Mouse (Mus musculus): ENCODE data around the gene Smg9. TPM values are rescaled to one million over a fixed set of nuclear protein-coding genes. Genes with fewer than 3 reads are reported as not detected.

Gene Smg9
- total RNA-seq, 2 experiments from 2014 or later, result 9.4 to 10.2 TPM

DNA sequence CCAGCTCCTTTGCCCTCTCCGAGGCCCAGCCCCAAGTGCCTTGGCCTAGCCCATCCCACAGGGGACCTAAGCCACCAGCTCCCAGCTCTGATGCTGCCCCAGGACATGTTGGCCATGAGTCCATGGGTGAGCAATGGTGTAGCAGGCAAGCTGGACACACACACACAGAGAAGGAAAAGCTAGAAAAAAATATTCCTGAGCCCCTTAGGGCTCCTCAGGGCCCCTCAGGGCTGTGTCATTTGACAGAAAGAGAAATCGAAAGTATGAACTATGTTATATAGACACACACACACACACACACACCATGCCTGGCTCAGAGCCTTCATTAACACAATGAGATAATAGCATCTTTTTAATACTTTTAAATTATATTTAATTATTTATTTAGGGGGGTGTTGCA is 19.0 kb upstream of the Smg9 start:
- DNase-seq, result no peak
- no peak for TF ChIP-seq CTCF (IDR thresholded peaks at IDR 0.05)
- no peak overlapping the region for H3K27ac ChIP-seq
- no peak overlapping the region for H3K4me3 ChIP-seq
- intact Hi-C loops (cut with DNase I), result no loop called here

DNA sequence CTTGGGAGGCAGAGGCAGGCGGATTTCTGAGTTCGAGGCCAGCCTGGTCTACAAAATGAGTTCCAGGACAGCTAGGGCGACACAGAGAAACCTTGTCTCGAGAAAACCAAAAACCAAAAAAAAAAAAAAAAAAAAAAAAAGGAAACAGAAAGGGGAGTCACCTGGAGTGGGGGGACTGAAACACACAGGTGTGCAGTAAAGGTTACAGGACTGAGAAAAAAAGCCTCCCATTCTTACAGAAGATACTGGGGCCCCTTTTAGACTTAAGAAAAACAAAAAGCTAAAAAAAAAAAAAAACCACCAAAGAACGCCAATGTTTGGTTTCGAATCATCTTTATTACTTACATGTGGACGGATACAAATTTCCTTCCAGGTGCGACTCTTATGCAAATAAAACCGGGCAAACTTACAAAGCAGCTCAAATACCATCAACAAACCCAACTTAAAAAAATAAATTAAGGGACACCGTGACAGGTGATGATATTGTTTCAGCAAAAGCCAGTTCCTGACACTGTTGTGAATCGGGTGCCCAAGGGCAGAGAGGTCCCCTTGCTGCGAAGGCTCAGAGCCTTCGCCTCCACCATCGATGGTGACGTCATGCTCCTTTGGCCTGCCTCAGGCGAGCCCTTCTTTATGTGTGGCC is 16.6 kb upstream of the Smg9 start:
- DNase-seq, result no peak
- Histone ChIP-seq H3K27ac (no peak overlapping the region), H3K4me3 (no peak overlapping the region)
- TF ChIP-seq CTCF (IDR thresholded peaks at IDR 0.05), result no peak
- intact Hi-C loops (cut with DNase I), result no loop called here

DNA sequence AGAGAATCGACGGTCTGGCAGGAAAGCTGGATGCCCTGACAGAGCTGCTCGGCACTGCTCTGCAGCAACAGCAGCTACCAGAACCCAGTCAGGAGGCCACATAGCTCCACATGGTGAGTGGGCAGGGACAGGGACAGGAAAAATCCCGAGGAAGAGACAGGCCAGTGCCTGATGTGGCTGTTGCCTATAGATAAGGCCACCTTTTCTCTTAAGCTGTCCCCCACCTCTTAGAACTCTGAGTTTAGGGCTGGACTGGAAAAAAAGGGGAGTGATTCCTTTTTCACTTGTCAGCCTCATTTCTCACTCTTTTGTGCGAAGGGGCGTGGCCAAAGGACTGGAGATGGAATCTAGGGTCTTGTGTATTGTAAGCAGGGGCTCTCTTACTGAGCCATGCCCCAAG is 15.3 kb upstream of the Smg9 start:
- no peak for TF ChIP-seq CTCF (IDR thresholded peaks at IDR 0.05)
- no peak for DNase-seq
- intact Hi-C loops (cut with DNase I), result loop anchor here (2.0 kb wide), 1 partner anchor 19 kb away; no protein-coding TSS in a partner anchor
- no peak overlapping the region for H3K27ac ChIP-seq
- H3K4me3 ChIP-seq, result no peak overlapping the region

DNA sequence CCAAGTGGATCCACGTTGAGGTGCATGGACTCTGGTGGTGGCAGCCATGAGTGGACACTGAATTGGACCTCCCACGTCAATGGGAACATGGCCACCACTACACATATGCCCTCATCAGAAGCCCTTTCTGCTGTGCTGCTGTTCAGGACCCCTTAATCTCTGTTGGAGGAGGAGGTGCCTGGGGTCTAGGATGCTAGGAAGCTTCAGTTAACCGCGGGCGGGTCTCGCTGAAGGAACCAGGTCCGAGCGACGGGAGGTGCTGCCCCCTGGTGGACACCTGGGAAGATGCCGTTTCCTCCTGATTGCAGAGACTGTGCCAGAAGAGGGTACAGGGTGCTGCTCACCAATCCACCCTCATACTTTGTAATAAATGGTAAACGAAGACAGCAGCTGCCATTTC is 14.6 kb upstream of the Smg9 start:
- H3K27ac ChIP-seq, result no peak overlapping the region
- DNase-seq, result peak; percentile 69
- peak; percentile 97; the same call in 1 of the 2 replicates for TF ChIP-seq CTCF (IDR thresholded peaks at IDR 0.05)
- intact Hi-C loops (cut with DNase I), result loop anchor here (2.0 kb wide), 1 partner anchor 20 kb away; no protein-coding TSS in a partner anchor
- no peak overlapping the region for H3K4me3 ChIP-seq

DNA sequence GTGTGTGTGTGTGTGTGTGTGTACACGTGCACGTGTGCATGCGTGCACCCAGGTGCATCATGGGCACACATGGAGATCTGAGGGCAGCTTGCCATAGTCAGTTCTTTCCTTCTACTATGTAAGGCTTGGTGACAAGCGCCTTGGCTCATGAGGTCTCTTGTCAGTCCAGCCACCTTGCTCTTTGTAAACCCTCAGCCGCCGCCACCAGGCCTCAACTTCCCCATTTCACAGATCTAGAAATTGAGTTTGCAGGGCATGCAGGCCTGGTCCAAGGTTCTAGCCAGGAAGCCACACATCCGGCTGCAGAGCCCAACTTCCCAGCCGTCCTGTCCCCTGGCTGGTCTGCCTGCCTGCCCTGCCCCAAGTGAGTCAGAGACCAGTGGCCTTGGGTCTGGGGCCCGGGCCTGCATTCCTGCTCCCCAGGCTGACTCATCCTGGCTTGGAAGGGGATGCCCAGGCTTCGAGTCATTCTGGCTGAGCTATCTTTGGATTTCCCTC is 12.3 kb upstream of the Smg9 start:
- H3K27ac ChIP-seq, result peak overlapping the region; percentile 67
- DNase-seq, result peak; percentile 71
- intact Hi-C loops (cut with DNase I), result no loop called here

DNA sequence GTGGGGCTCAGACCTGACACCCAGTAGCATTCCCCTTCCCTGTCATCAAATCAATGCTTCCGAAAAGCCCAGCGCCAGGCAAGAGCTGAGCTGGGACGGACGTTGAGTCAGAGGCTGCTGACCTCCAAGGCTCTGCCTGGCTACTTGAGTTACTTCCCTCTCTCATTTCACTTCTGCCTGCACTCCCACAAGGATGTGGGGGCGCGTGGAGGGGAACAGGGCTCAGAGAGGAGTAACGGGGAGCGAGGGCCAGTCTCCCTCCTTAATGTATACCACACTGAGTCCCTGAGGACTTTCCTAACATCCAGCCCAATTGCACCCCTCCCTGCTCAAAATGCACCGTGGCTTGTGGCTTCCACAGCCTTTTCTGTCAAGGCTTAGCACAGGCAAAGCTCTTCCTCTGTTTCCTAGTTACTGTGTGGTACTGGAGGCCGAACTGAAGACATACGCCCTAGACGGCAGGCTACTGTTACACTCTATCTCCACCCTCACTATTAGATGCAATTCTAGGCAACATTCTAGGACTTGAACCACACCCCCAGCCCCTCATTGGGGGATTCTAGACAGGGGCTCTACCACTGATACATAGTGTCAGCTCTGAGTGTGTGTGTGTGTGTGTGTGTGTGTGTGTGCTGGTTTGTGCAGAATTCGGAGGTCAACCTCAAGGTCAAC is 9.8 kb upstream of the Smg9 start:
- peak; percentile 31 for DNase-seq
- intact Hi-C loops (cut with DNase I), result no loop called here
- no peak for TF ChIP-seq CTCF (IDR thresholded peaks at IDR 0.05)
- peak overlapping the region; percentile 80 for H3K27ac ChIP-seq
- no peak overlapping the region for H3K4me3 ChIP-seq

More for the DNA sequence above, 12.3 kb upstream of the Smg9 start:
- TF ChIP-seq CTCF (IDR thresholded peaks at IDR 0.05), result no peak
- no peak overlapping the region for H3K4me3 ChIP-seq

DNA sequence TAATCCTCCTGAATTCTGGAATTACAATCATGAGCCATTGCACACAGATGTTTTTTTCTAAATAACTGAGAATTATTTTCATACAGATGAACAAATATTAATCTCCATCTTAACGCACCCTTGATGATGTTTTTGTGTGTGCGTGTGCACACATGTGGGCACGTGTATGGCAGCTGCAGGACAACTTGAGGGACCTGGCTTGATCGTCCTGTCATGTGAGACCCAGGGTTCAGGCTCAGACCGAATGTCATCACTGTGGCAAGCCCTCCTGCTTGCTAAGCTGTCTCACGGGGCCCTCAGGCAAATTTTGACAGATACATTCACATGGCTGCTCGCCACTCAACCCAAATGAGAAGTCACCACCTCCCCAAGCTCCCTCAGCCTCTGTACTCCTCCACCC is 8.9 kb upstream of the Smg9 start:
- no peak for DNase-seq
- peak overlapping the region; percentile 80 for H3K27ac ChIP-seq
- intact Hi-C loops (cut with DNase I), result no loop called here
- no peak overlapping the region for H3K4me3 ChIP-seq
- TF ChIP-seq CTCF (IDR thresholded peaks at IDR 0.05), result no peak

DNA sequence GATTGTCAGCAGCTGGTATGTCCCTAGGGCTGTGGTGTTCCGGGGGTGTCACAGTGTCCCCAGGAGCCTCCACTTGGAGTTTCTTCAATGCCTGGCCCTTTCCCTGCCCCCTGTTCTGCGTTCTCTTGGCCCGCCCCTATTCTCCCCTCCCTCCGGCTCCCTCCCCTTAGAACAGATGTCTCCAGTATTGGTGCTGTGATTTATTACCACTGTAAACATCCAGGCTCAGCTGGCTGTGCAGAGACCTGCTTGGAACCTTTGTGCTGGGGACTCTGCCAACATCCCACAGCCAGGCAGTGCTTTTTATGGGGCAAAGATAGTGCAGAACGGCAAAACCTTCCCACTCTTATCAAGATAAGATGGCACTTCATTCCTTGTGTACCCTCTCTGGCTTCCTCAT is 8.3 kb upstream of the Smg9 start:
- no peak for TF ChIP-seq CTCF (IDR thresholded peaks at IDR 0.05)
- Histone ChIP-seq H3K4me3 (peak overlapping the region; percentile 52), H3K27ac (peak overlapping the region; percentile 80)
- DNase-seq, result peak; percentile 63
- intact Hi-C loops (cut with DNase I), result no loop called here

DNA sequence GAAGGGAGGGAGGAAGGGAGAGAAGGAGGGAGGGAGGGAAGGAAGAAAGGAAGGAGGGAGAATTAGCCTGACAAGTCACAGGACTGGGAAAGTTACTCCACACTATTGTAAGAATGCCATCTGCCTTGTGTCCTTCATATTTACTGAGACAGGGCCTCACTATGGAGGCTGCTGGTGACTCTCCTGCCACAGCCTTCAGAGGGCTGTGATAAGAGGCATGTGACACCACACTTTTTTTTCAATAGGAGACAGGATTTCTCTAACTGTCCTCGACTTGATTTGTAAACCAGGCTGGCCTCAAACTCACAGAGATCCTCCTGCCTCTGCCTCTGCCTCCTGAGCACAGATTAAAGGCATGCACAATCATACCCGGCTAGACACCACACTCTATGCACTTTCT is 7.7 kb upstream of the Smg9 start:
- TF ChIP-seq CTCF (IDR thresholded peaks at IDR 0.05), result no peak
- intact Hi-C loops (cut with DNase I), result no loop called here
- no peak for DNase-seq
- no peak overlapping the region for H3K4me3 ChIP-seq
- peak overlapping the region; percentile 80; the same call in 1 of the 2 replicates for H3K27ac ChIP-seq

DNA sequence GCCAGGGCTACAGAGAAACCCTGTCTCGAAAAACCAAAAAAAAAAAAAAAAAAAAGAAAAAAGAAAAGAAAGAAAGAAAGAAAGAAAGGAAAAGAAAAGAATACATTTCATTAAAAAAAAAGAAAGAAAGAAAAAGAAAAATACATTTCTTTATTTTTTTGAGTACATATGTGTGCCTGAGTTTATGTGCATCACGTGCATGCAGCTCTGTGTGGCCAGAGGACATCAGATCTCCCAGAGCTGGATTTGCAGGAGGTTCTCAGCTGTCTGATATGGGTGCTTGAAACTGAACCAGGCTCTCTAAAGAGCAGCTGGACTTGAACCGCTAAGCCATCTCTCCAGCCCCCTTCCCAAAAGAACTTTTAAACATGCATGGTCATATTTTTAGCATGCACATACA is 5.4 kb upstream of the Smg9 start:
- TF ChIP-seq CTCF (IDR thresholded peaks at IDR 0.05), result no peak
- DNase-seq, result no peak
- intact Hi-C loops (cut with DNase I), result no loop called here
- H3K27ac ChIP-seq, result no peak overlapping the region
- no peak overlapping the region for H3K4me3 ChIP-seq

DNA sequence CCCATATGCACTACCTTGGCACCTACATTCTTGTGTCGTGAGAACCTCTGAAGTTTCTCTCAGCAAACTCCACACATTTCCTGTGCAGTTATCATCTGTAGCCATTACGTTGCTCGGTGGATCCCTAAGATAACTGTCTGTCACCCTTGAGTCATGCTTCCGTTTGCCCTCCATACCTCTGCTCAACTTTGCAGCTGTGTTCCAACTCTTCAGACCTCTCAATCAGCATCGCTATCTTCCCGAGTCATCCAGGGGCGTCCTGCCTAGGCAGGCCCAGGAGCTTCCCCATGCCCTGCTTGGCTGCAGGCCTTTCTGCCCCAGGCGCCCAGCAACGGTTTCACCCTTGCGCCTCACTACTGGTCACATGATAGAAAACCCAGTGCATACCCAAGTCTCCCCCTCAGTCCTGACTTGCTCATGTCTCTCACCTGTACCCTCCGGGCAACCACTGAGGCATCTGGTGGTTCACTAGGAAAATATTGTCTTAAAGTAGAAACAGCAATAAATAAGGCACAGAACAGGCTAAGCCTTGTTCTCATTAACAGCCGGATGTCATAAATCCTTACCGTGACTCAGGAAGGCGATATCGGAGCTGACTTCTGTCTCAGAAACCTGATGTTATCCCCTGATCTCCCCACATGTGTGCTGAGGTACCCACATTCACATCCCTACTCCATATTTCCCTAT is 4.8 kb upstream of the Smg9 start:
- intact Hi-C loops (cut with DNase I), result no loop called here
- TF ChIP-seq CTCF (IDR thresholded peaks at IDR 0.05), result no peak
- DNase-seq, result no peak
- Histone ChIP-seq H3K4me3 (no peak overlapping the region), H3K27ac (no peak overlapping the region)

DNA sequence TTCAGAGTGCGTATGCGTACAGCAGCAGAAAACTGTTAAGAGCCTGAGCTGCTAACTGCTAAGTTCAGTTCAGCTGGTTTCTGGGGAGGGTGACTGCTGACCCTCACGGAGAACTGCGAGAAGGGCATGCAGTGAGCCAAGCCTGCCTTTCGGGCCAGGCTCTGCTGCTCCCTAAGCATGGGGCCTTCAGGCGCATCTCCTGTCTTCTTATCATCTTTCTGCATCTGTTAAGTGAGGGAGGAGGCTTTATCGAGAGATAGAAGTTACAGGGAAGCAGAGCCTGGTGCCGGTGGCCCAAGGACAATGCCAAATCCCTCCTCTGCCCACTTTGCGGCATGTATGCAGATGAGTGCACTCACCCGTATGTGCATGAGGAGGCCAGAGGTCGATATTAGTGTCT is 2.6 kb upstream of the Smg9 start:
- DNase-seq, result no peak
- H3K27ac ChIP-seq, result no peak overlapping the region
- TF ChIP-seq CTCF (IDR thresholded peaks at IDR 0.05), result no peak
- intact Hi-C loops (cut with DNase I), result no loop called here
- no peak overlapping the region for H3K4me3 ChIP-seq

DNA sequence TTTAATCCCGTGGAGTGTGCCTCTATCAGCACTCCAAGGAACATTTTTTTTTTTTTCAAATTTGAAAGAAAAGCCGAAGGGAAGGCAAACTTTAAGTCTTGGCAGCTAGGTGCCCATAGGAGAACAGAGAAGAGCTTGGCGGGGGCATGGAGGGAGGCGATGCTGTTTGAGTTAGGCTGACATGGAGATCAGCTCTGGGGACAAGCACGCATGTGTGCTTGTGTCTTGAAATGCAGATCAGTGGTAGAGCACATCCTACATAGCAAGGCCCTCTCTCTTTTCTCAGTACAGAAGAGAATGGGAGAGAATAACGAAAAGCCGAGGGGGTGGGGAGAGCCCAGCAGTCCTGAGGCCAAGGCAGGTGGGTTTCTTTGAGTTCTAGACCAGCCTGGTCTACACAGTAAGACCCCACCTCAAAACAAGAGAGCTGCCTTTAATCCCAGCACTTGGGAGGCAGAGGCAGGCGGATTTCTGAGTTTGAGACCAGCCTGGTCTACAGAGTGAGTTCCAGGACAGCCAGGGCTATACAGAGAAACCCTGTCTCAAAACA is 980 bp upstream of the Smg9 start:
- intact Hi-C loops (cut with DNase I), result no loop called here
- no peak for TF ChIP-seq CTCF (IDR thresholded peaks at IDR 0.05)
- H3K4me3 ChIP-seq, result no peak overlapping the region
- DNase-seq, result no peak
- H3K27ac ChIP-seq, result no peak overlapping the region

Measured in gastrocnemius, adult 2 months (tissue).